ENCODE assay signal across 29 mouse cellular contexts in genomic region chr3:54141376-54141775, GRCm38 (mm10). TPM values are rescaled to one million over a fixed set of nuclear protein-coding genes. Genes with fewer than 3 reads are reported as not detected.
"Had no signal": no experiment of that assay in that cellular context is flagged by ENCODE, and none has a peak within 500 bp of the region (broad histone marks: within the 10 kb centered on the region; RNA-seq: fewer than 3 reads in every experiment).

No protein-coding gene starts in this region.

- H3K27me3 ChIP-seq: limb, embryonic 13.5 days; limb, embryonic 15.5 days; liver, embryonic 12.5 days; liver, embryonic 13.5 days; liver, embryonic 15.5 days; lung, embryonic 15.5 days; megakaryocyte, embryonic 14.5 days; midbrain, embryonic 12.5 days; midbrain, embryonic 13.5 days; midbrain, embryonic 15.5 days; neural tube, embryonic 12.5 days had no signal

- DNase-seq: left cerebral cortex, postnatal 4 days; liver; liver, embryonic 13.5 days; liver, postnatal 0 days; lung, adult 18-20 months; lung, adult 2 months; lung, embryonic 14.5 days; lung, postnatal 10 days; lung, postnatal 14 days; lung, postnatal 36 days; lung, postnatal 4 days; midbrain, embryonic 14.5 days had no signal

- H3K9me3 ChIP-seq: limb, embryonic 10.5 days; limb, embryonic 12.5 days; limb, embryonic 13.5 days; limb, embryonic 15.5 days; liver, embryonic 12.5 days; liver, embryonic 13.5 days; liver, embryonic 15.5 days; lung, embryonic 15.5 days; midbrain, embryonic 10.5 days; midbrain, embryonic 12.5 days; midbrain, embryonic 13.5 days; midbrain, embryonic 15.5 days; neural tube, embryonic 12.5 days had no signal

- H3K4me1 ChIP-seq: limb, embryonic 12.5 days; limb, embryonic 13.5 days; limb, embryonic 15.5 days; liver, embryonic 12.5 days; liver, embryonic 13.5 days; liver, embryonic 15.5 days; lung, embryonic 15.5 days; megakaryocyte, embryonic 14.5 days; midbrain, embryonic 13.5 days; midbrain, embryonic 15.5 days; neural tube, embryonic 12.5 days had no signal

- H3K4me3 ChIP-seq: limb, embryonic 10.5 days; limb, embryonic 12.5 days; limb, embryonic 13.5 days; limb, embryonic 15.5 days; liver, embryonic 12.5 days; liver, embryonic 13.5 days; liver, embryonic 15.5 days; lung, embryonic 15.5 days; megakaryocyte, embryonic 14.5 days; midbrain, embryonic 10.5 days; midbrain, embryonic 12.5 days; midbrain, embryonic 13.5 days; midbrain, embryonic 15.5 days; myocyte; neural tube, embryonic 12.5 days had no signal

- H3K36me3 ChIP-seq: limb, embryonic 10.5 days; limb, embryonic 12.5 days; limb, embryonic 13.5 days; limb, embryonic 15.5 days; liver, embryonic 12.5 days; liver, embryonic 13.5 days; liver, embryonic 15.5 days; lung, embryonic 15.5 days; midbrain, embryonic 10.5 days; midbrain, embryonic 12.5 days; midbrain, embryonic 13.5 days; midbrain, embryonic 15.5 days; neural tube, embryonic 12.5 days had no signal

- H3K27ac ChIP-seq: limb, embryonic 10.5 days; limb, embryonic 12.5 days; limb, embryonic 13.5 days; limb, embryonic 15.5 days; liver, embryonic 12.5 days; liver, embryonic 13.5 days; liver, embryonic 14.5 days; liver, embryonic 15.5 days; lung, embryonic 15.5 days; macrophage; midbrain, embryonic 10.5 days; midbrain, embryonic 12.5 days; midbrain, embryonic 13.5 days; midbrain, embryonic 15.5 days; neural tube, embryonic 12.5 days had no signal

RNA-seq across cellular contexts. Expression of gene Trpc4, which starts 14.5 kb away (rescaled TPM):
- polyA plus RNA-seq: liver, adult 2 months; liver, embryonic 15.5 days; liver, postnatal 0 days; macrophage; myocyte had no signal
